Mouse (Mus musculus): ENCODE results near the gene C1galt1.

DNA sequence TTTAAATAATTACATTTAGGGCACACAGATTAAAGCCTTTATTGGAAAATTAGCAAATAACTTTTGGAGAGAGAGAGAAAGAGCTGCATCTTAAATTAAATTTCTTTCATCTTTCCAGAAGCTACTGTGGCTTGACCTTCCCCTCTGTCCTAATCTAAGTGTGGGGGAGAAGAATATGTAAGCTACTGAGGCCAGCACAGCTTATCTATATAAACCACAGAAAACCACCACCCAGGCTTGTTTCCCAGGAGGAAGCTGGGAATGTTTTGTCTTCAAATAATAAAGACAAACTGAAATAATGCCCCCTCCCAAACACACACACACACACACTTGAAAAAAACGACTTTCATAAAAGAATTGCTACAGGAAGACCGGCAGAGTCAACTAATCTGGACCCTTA lies 30.5 kb upstream of the C1galt1 start:
- TF ChIP-seq POLR2A (IDR thresholded peaks at IDR 0.05; ENCODE audit: low read depth, low read length) (no peak), CTCF (IDR thresholded peaks at IDR 0.05; ENCODE audit: borderline replicate concordance, insufficient read depth, low read length) (no peak)

All from embryonic fibroblast, embryonic 13.5 days (primary cell).